Mouse (Mus musculus): ENCODE results near the gene Fam117a. TPM values are rescaled to one million over a fixed set of nuclear protein-coding genes. Genes with fewer than 3 reads are reported as not detected.

Gene Fam117a
- polyA plus RNA-seq, 1 experiment from 2014 or later: 7.7 TPM

DNA sequence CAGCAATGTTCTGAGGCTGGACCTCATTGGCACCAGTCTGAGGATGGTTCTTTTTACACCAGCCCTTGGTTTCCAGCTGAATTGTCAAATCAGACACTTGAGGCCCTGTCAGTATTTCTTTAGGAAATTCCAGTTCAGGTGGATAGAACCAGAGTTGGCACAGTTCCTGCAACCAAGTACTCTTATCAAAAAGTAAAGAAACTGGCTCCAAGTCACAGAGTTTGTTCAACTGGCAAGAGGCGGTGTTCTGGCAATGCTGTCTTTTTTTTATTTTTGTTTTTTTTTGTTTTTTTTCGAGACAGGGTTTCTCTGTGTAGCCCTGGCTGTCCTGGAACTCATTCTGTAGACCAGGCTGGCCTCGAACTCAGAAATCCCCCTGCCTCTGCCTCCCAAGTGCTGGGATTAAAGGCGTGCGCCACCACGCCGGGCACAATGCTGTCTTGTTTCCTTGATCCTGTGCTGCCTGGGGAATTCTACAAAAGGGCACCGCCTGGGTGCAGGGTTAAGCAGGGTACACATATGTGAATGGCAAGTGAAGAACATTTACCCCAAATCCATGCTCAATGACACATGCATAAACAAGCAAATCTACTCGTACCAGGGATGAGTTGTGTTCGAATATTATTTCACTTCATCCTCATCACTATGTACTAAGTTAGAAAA, 72.8 kb downstream of the Fam117a start:
- Histone ChIP-seq H3K4me1 (no peaks in the 10 kb centered on the region), H3K9ac (no peak overlapping the region), H3K9me3 (no peaks in the 10 kb centered on the region), H3K4me3 (no peak overlapping the region), H3K4me2 (no peak overlapping the region), H3K27ac (replicated peaks) (no peak overlapping the region), H3K27me3 (replicated peaks) (no peaks in the 10 kb centered on the region), H3K36me3 (no peaks in the 10 kb centered on the region)
- WGBS: 76% methylated on average over 10 of the region's 10 CpGs
- no peak for ATAC-seq (ENCODE audit: extremely low read depth, insufficient number of reproducible peaks, low FRiP score, low TSS enrichment)

GRCm38 (mm10) chr11:95411453-95412013, 74.7 kb downstream of the Fam117a start:
- no peak overlapping the region for H3K27ac ChIP-seq (replicated peaks)
- no peak overlapping the region for H3K4me3 ChIP-seq
- H3K4me1 ChIP-seq: peaks cover 15% of the 10 kb centered on the region
- H3K9ac ChIP-seq: no peak overlapping the region
- no peaks in the 10 kb centered on the region for H3K9me3 ChIP-seq
- 71% methylated on average over 6 of the region's 6 CpGs for WGBS
- H3K4me2 ChIP-seq: no peak overlapping the region
- no peaks in the 10 kb centered on the region for H3K36me3 ChIP-seq
- no peak for ATAC-seq (ENCODE audit: extremely low read depth, insufficient number of reproducible peaks, low FRiP score, low TSS enrichment)
- H3K27me3 ChIP-seq (replicated peaks): no peaks in the 10 kb centered on the region

GRCm38 (mm10) chr11:95412615-95413014, 75.8 kb downstream of the Fam117a start:
- 87% methylated on average over 3 of the region's 3 CpGs for WGBS
- ATAC-seq (ENCODE audit: extremely low read depth, insufficient number of reproducible peaks, low FRiP score, low TSS enrichment): no peak
- H3K27me3 ChIP-seq (replicated peaks): no peaks in the 10 kb centered on the region

DNA sequence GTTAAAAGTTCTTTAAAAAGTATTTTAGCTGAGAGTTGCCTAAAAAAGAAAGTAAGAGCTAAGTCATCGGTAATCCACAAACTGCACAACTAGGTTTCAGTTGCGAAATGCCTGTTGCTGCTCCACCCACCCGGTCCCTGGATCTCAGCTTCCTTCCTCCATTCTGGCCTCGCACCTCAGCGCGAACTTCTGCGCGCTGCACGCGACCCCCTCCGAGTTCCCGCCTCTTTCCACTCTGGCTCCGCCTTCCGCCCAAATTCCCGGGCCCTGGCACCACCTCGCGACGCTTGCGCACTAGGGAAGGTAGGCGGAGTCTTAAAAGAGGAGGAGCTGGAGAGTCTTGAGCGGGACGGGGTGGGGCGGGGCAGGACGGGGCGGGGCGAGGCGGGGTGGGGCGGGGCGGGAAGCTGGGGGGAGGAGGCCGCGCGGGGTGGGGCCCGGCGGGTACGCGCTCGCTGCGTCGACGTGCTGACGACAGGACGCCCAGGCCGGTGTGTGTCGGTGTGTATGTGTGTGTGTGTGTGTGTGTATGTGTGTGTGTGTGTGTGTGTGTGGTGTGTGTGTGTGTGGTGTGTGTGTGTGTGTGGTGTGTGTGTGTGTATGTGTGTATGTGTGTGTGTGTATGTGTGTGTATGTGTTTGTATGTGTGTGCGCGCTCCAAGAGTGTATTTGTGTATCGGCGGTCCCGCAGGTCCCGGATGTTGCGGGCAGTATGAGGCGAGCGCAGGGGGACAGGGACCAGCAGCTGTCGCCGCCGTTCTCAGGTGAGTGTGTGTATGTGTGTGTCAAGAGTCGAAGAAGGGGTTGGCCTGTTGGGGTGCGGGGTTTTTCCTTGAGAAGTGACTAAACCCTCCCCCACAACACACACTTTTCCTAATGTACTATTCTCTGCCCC, 77.1 kb downstream of the Fam117a start, which contains the start of gene Spop:
TSS of gene Spop (plus strand) at position 440 of the 895 bp plus-strand sequence.
- Histone ChIP-seq H3K9me3 (no peaks in the 10 kb centered on the region), H3K4me3 (peak within 1 kb of the TSS; percentile 71), H3K27me3 (replicated peaks) (no peaks in the 10 kb centered on the region), H3K9ac (peak within 1 kb of the TSS; percentile 82), H3K36me3 (peaks cover 6% of the 10 kb centered on the region; the same call in 1 of the 2 replicates), H3K27ac (replicated peaks) (peak within 1 kb of the TSS; percentile 97), H3K4me2 (peak within 1 kb of the TSS; percentile 77), H3K4me1 (peaks cover 24% of the 10 kb centered on the region)
- ATAC-seq (ENCODE audit: extremely low read depth, insufficient number of reproducible peaks, low FRiP score, low TSS enrichment): peak; percentile 85
- WGBS: 2% methylated on average over 43 of the region's 58 CpGs

More at GRCm38 (mm10) chr11:95412615-95413014, 75.8 kb downstream of the Fam117a start:
- H3K9me3 ChIP-seq: no peaks in the 10 kb centered on the region
- no peak overlapping the region for H3K4me3 ChIP-seq
- no peak overlapping the region for H3K9ac ChIP-seq
- H3K4me1 ChIP-seq: peaks cover 24% of the 10 kb centered on the region
- no peaks in the 10 kb centered on the region for H3K36me3 ChIP-seq
- H3K27ac ChIP-seq (replicated peaks): no peak overlapping the region
- H3K4me2 ChIP-seq: no peak overlapping the region

GRCm38 (mm10) chr11:95414536-95415161, 77.8 kb downstream of the Fam117a start:
- under 1% methylated on average over 28 of the region's 28 CpGs for WGBS
- H3K36me3 ChIP-seq: peaks cover 13% of the 10 kb centered on the region
- no peaks in the 10 kb centered on the region for H3K27me3 ChIP-seq (replicated peaks)
- H3K9ac ChIP-seq: peak overlapping the region; percentile 82
- peak overlapping the region; percentile 97 for H3K27ac ChIP-seq (replicated peaks)
- H3K4me3 ChIP-seq: peak overlapping the region; percentile 71
- no peaks in the 10 kb centered on the region for H3K9me3 ChIP-seq
- H3K4me1 ChIP-seq: peaks cover 24% of the 10 kb centered on the region
- ATAC-seq (ENCODE audit: extremely low read depth, insufficient number of reproducible peaks, low FRiP score, low TSS enrichment): peak; percentile 78
- peak overlapping the region; percentile 77 for H3K4me2 ChIP-seq

DNA sequence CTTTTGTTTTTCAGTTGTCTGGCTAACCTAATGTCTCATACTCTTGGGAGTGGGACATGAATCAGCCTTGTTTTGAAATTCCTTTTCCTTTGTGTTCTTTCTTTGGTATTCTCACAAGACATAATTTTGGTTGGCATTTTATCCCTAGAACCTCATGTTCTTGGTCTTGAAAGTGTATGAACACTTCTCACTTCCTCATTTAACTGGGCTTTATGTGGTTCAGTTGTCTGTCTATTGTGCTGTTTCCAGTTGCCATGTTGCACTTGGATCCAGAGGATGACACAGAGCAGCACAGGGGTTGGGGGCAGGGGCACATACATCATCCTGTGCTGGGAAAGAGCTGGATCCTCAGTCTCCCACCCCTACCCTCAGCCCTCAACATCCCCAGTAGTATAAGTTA, 79.1 kb downstream of the Fam117a start:
- Histone ChIP-seq H3K36me3 (peaks cover 17% of the 10 kb centered on the region), H3K9ac (peak overlapping the region; percentile 82), H3K27ac (replicated peaks) (peak overlapping the region; percentile 97; the same call in 1 of the 2 replicates), H3K9me3 (no peaks in the 10 kb centered on the region), H3K4me1 (peaks cover 24% of the 10 kb centered on the region), H3K27me3 (replicated peaks) (no peaks in the 10 kb centered on the region), H3K4me2 (peak overlapping the region; percentile 77), H3K4me3 (peak overlapping the region; percentile 71)
- no peak for ATAC-seq (ENCODE audit: extremely low read depth, insufficient number of reproducible peaks, low FRiP score, low TSS enrichment)

- no peak overlapping the region for H3K4me2 ChIP-seq
- 75% methylated on average over 5 of the region's 5 CpGs for WGBS
- H3K4me3 ChIP-seq: no peak overlapping the region
- H3K9me3 ChIP-seq: no peaks in the 10 kb centered on the region
- H3K9ac ChIP-seq: no peak overlapping the region
- peaks cover 17% of the 10 kb centered on the region for H3K36me3 ChIP-seq
- no peaks in the 10 kb centered on the region for H3K27me3 ChIP-seq (replicated peaks)
- no peak overlapping the region for H3K27ac ChIP-seq (replicated peaks)
- no peak for ATAC-seq (ENCODE audit: extremely low read depth, insufficient number of reproducible peaks, low FRiP score, low TSS enrichment)
- H3K4me1 ChIP-seq: peaks cover 24% of the 10 kb centered on the region
These were observed 80.5 kb downstream of the Fam117a start for GRCm38 (mm10) chr11:95417341-95417740.

DNA sequence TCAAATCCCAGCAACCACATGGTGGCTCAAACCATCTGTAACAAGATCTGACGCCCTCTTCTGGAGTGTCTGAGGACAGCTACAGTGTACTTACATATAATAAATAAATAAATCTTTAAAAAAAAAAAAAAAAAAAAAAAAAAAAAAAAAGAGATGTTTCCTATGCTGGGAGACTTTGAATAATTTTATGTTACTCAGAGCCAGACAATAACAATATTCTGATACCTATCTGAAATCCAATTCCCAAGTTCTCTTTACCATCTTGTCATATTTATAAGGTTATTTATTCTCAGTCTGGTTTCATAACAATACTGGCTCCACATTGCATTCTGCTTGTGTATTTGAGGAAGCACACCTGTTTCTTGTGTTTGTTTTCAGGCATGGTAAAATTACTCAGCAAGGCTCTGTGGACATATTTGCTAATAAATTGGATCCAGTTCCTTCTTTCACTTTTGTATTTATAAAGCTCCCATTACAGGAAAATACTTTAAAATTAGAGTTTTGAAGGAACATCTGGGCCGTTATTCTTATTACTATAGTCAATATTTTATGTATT, 84.1 kb downstream of the Fam117a start:
- Histone ChIP-seq H3K4me2 (no peak overlapping the region), H3K9ac (no peak overlapping the region), H3K36me3 (peaks cover 21% of the 10 kb centered on the region), H3K27ac (replicated peaks) (no peak overlapping the region), H3K27me3 (replicated peaks) (no peaks in the 10 kb centered on the region), H3K4me3 (no peak overlapping the region), H3K9me3 (no peaks in the 10 kb centered on the region), H3K4me1 (peaks cover 24% of the 10 kb centered on the region)
- WGBS: 80% methylated on average over 2 of the region's 2 CpGs
- no peak for ATAC-seq (ENCODE audit: extremely low read depth, insufficient number of reproducible peaks, low FRiP score, low TSS enrichment)

DNA sequence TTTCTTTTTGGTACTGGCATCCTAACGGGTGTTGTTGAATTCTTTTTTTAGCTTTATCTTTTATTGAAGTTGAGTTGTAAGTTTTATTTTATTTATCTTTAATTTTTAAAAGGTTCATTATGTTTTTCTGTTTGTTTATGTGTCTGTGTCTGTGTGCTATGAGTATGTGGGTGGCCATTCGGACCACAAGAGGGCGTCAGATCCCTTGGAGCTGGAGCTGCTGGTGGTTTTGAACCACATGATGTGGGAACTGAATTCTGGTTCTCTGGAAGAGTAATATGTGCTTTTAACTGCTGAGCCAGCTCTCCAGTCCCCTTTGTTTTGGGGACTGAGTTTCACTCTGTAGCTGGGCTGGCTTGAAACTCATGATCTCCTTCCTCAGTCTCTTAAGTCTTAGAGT, 86.7 kb downstream of the Fam117a start:
- Histone ChIP-seq H3K27me3 (replicated peaks) (no peaks in the 10 kb centered on the region), H3K36me3 (peaks cover 17% of the 10 kb centered on the region), H3K9me3 (no peaks in the 10 kb centered on the region), H3K27ac (replicated peaks) (no peak overlapping the region), H3K4me2 (no peak overlapping the region), H3K9ac (no peak overlapping the region), H3K4me3 (no peak overlapping the region), H3K4me1 (peaks cover 11% of the 10 kb centered on the region)
- ATAC-seq (ENCODE audit: extremely low read depth, insufficient number of reproducible peaks, low FRiP score, low TSS enrichment): no peak
- WGBS: 77% methylated on average over 3 of the region's 3 CpGs

DNA sequence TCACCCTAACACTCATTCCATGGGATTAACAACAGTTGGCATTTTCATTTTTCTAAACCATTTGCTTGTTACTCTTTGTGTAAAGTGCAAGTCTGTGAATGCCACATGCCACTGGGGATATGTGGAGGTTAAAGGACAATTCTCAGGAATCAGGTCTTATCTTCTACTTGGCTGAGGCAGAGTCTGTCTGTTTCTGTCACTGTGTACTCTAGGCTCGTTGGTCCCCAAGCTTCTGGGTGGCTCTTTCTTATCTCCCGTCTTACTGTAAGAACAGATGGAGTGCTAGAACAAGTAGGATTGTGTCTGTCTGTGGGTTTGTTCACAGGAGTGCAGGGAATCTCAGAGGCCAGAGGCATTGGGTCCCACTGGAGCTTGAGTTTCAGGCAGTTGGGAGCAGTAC, 94.5 kb downstream of the Fam117a start:
- Histone ChIP-seq H3K9ac (no peak overlapping the region), H3K36me3 (peaks cover 4% of the 10 kb centered on the region), H3K4me2 (no peak overlapping the region), H3K4me3 (no peak overlapping the region), H3K9me3 (no peaks in the 10 kb centered on the region), H3K27me3 (replicated peaks) (no peaks in the 10 kb centered on the region), H3K27ac (replicated peaks) (no peak overlapping the region; the same call in 1 of the 2 replicates), H3K4me1 (peaks cover 52% of the 10 kb centered on the region)
- ATAC-seq (ENCODE audit: extremely low read depth, insufficient number of reproducible peaks, low FRiP score, low TSS enrichment): no peak
- 8% methylated on average over 2 of the region's 2 CpGs for WGBS
